Mouse (Mus musculus) megakaryocyte, embryonic 14.5 days (primary cell): ENCODE data around the gene Fam171a1.

Experiments used
- FLI1 ChIP-seq: IDR thresholded peaks from 2 replicates; pipeline ENCODE4 v1.6.1; 2012; ENCODE audit warnings: low read length, inconsistent platforms, mixed read lengths
- GATA1 ChIP-seq: IDR thresholded peaks from 3 replicates; pipeline ENCODE4 v1.6.1; 2012; ENCODE audit warnings: mixed read lengths, low read length, inconsistent platforms, borderline replicate concordance

DNA sequence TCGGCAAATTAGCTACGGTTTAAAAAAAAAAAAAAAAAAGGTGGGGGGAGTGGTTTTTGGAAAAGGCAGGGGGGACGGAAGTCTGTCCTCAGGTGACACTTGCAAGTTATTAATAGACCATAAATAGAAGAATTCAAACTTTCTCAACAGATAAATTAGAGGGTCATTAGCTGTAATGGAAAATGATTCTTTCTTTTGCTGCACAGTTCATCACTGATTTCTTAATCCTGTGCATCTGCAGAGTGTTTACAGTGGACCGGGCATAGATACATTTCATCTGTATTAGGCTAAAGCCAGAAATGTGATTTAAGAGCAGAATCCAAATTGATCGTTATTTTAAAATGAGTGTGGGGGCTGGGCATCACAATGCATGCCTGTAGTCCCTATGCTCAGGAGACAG, 36.3 kb downstream of the Fam171a1 start:
- TF ChIP-seq GATA1 (no peak), FLI1 (no peak)
